ENCODE assay signal across 16 mouse cellular contexts in genomic region chr4:126545016-126545415, GRCm38 (mm10). TPM values are rescaled to one million over a fixed set of nuclear protein-coding genes. Genes with fewer than 3 reads are reported as not detected.
A peak's percentile ranks its signal among the peaks of the same experiment; 100 is the strongest.
DNase-seq lines count a peak whose midpoint lies in the region; TF ChIP-seq lines count a peak whose summit lies in the region.
"Had no signal": no experiment of that assay in that cellular context is flagged by ENCODE, and none has a peak within 500 bp of the region (broad histone marks: within the 10 kb centered on the region; RNA-seq: fewer than 3 reads in every experiment).

No protein-coding gene starts in this region.

- DNase-seq in heart, adult 11 months, result peak; percentile 3
- DNase-seq in heart, adult 2 months, result no peak
- peak; percentile 51 for DNase-seq in CH12.LX (ENCODE audit: extremely low read depth)
- DNase-seq in layer of hippocampus, postnatal 25 days (ENCODE audit: extremely low spot score in 1 of 2, low spot score in 1 of 2), result no peak
- DNase-seq: adrenal gland, adult 2 months; adrenal gland, adult 8-10 months; adrenal gland, postnatal 10 days; adrenal gland, postnatal 14 days; adrenal gland, postnatal 25 days; adrenal gland, postnatal 36 days; B cell, adult 2 months; cerebellum, adult 11 months; cerebellum, adult 11-12 months; cerebellum, adult 18-20 months; cerebellum, adult 2 months had no signal

- H3K36me3 ChIP-seq in heart, adult 2 months (ENCODE audit: control insufficient read depth, insufficient read depth, low read length), result no peaks in the 10 kb centered on the region
- no peaks in the 10 kb centered on the region for H3K36me3 ChIP-seq in CH12.LX (replicated peaks in 1 of 2; ENCODE audit: control insufficient read depth in 1 of 2, insufficient read depth in 1 of 2, low read length in 1 of 2)
- H3K36me3 ChIP-seq: G1E had no signal

- dilution Hi-C loops in CH12.LX (cut with MboI; ENCODE audit: extremely low pct_ligation_motif_present, extremely low pct_unique_long_range_greater_than_20kb, low sequenced_read_pairs), result no loop called here

- TF ChIP-seq POLR2A in heart, adult 2 months (IDR thresholded peaks at IDR 0.05; ENCODE audit: insufficient read depth, low read depth, low read length), result no peak
- no peak for TF ChIP-seq POLR2A in CH12.LX (IDR thresholded peaks at IDR 0.05; ENCODE audit: low read depth, low read length)

- intact Hi-C loops in heart, adult 2 months (cut with DNase I), result no loop called here

- no peaks in the 10 kb centered on the region for H3K27me3 ChIP-seq in heart, adult 2 months (ENCODE audit: control insufficient read depth, insufficient read depth, low read length)
- no peaks in the 10 kb centered on the region for H3K27me3 ChIP-seq in CH12.LX (replicated peaks)

- peak; percentile 70 for TF ChIP-seq RAD21 in CH12.LX (IDR thresholded peaks at IDR 0.05; ENCODE audit: low read depth, low read length)

- no peak for TF ChIP-seq CTCF in heart, adult 2 months (IDR thresholded peaks at IDR 0.05)
- peak in 1 of 2 experiments; percentile 71; a peak in 3 of 4 replicates for TF ChIP-seq CTCF in CH12.LX (conservative IDR thresholded peaks at IDR 0.05 in 1 of 2, IDR thresholded peaks at IDR 0.05 in 1 of 2; ENCODE audit: low read depth in 2 of 2, low read length in 2 of 2)

- H3K4me1 ChIP-seq in heart, adult 2 months (ENCODE audit: control insufficient read depth, insufficient read depth, low read length), result no peaks in the 10 kb centered on the region
- H3K4me1 ChIP-seq in CH12.LX (ENCODE audit: control insufficient read depth in 1 of 2, insufficient read depth in 2 of 2), result peaks cover 9 to 31% of the 10 kb centered on the region in 2 experiments; a peak in 3 of 4 replicates

- H3K4me2 ChIP-seq in CH12.LX (ENCODE audit: insufficient read depth, low read depth, poor library complexity, severe bottlenecking), result no peak overlapping the region

- H3K9ac ChIP-seq in heart, adult 2 months (ENCODE audit: low read depth, low read length), result no peak overlapping the region
- H3K9ac ChIP-seq in CH12.LX (ENCODE audit: insufficient read depth, low read depth), result no peak overlapping the region

- no peak overlapping the region for H3K4me3 ChIP-seq in heart, adult 2 months
- no peak overlapping the region for H3K4me3 ChIP-seq in CH12.LX (replicated peaks in 1 of 3; ENCODE audit: low read depth in 2 of 3, low read length in 2 of 3, poor library complexity in 1 of 3)

- peaks cover 3% of the 10 kb centered on the region for H3K9me3 ChIP-seq in CH12.LX (replicated peaks; ENCODE audit: low read length)
- H3K9me3 ChIP-seq: G1E had no signal

- no peak overlapping the region for H3K27ac ChIP-seq in heart, adult 2 months
- no peak overlapping the region for H3K27ac ChIP-seq in CH12.LX (ENCODE audit: insufficient read depth, low read depth)

- in situ Hi-C loops in CH12.LX (cut with MboI; ENCODE audit: low pct_ligation_motif_present, low pct_unique_long_range_greater_than_20kb, low sequenced_read_pairs), result no loop called here

- H3K79me2 ChIP-seq in heart, adult 2 months (replicated peaks; ENCODE audit: control insufficient read depth, insufficient read depth, low read length), result no peaks in the 10 kb centered on the region
- H3K79me2 ChIP-seq in CH12.LX (replicated peaks; ENCODE audit: control insufficient read depth, extremely low read depth, insufficient read depth, poor library complexity, severe bottlenecking), result no peaks in the 10 kb centered on the region

- WGBS in heart, adult 2 months, result 78% methylated on average over 1 of the region's 1 CpGs

- no peak for TF ChIP-seq EP300 in heart, adult 2 months (IDR thresholded peaks at IDR 0.05; ENCODE audit: insufficient read depth, low read depth, low read length)
- no peak for TF ChIP-seq EP300 in CH12.LX (IDR thresholded peaks at IDR 0.05; ENCODE audit: low read length)

TF ChIP-seq in CH12.LX, 34 proteins besides CTCF, POLR2A, EP300 and RAD21:
- TF ChIP-seq ELF1 (IDR thresholded peaks at IDR 0.05; ENCODE audit: low read depth, low read length), result no peak
- TF ChIP-seq POLR2AphosphoS2 (IDR thresholded peaks at IDR 0.05; ENCODE audit: low read depth, low read length), result no peak
- no peak for TF ChIP-seq PAX5 (IDR thresholded peaks at IDR 0.05; ENCODE audit: low read length)
- TF ChIP-seq SMC3 (IDR thresholded peaks at IDR 0.05; ENCODE audit: low read depth, low read length), result peak; percentile 70
- no peak for TF ChIP-seq MAX (IDR thresholded peaks at IDR 0.05; ENCODE audit: low read length)

RNA-seq across cellular contexts. Expression of gene Clspn, which starts 11.7 kb away (rescaled TPM):
- total RNA-seq in heart, adult 2 months (2021), result under 1 TPM in 1 of 2 experiments, not detected in 1; 0.37 TPM
- polyA plus RNA-seq in heart, adult 2 months (2012; rRNA removed), result 0.14 and 0.32 TPM in 2 replicates
- total RNA-seq in CH12.LX (2012; rRNA removed), result 34.9 and 49.4 TPM in 2 replicates
- 25.4 and 25.5 TPM in 2 replicates for total RNA-seq in CH12.LX (2014; rRNA removed)
- polyA plus RNA-seq in CH12.LX (2012; ENCODE audit: insufficient read length, low read depth), result 90.0 and 103 TPM in 2 replicates
- total RNA-seq in layer of hippocampus, postnatal 25 days (2021), result 1 to 10 TPM; 1.1 to 2.5 TPM

RNA-seq across cellular contexts. Expression of gene Ago4, which starts 11.7 kb away (rescaled TPM):
- total RNA-seq in heart, adult 2 months (2021), result 10 to 100 TPM in 1 of 2 experiments, 1 to 10 TPM in 1; 9.6 to 11.7 TPM
- polyA plus RNA-seq in heart, adult 2 months (2012; rRNA removed), result 2.2 and 4.2 TPM in 2 replicates
- total RNA-seq in CH12.LX (2012; rRNA removed), result 1.3 and 2.6 TPM in 2 replicates
- 1.2 and 1.5 TPM in 2 replicates for total RNA-seq in CH12.LX (2014; rRNA removed)
- polyA plus RNA-seq in CH12.LX (2012; ENCODE audit: insufficient read length, low read depth), result 1.3 TPM in 2 replicates
- 1 to 10 TPM; 6.9 to 7.4 TPM for total RNA-seq in layer of hippocampus, postnatal 25 days (2021)
- polyA plus RNA-seq: G1E had no signal

Comparison
In these comparisons a context has a peak if more than half of its experiments do, and no peak if none do; other contexts are left out.
1. DNase-seq: peak in heart, adult 11 months (single experiment) and CH12.LX (single experiment); none in heart, adult 2 months (0 of 2) and layer of hippocampus, postnatal 25 days (0 of 2).
2. RNA of gene Clspn, which starts 11.7 kb away (total RNA-seq): 25.4 to 49.4 TPM in CH12.LX; 1.1 to 2.5 TPM in layer of hippocampus, postnatal 25 days and 0.37 TPM in heart, adult 2 months; every median in the first group is over 4 times any median in the second.